8 mouse cellular contexts compared by ENCODE assay signal in the genomic region with DNA sequence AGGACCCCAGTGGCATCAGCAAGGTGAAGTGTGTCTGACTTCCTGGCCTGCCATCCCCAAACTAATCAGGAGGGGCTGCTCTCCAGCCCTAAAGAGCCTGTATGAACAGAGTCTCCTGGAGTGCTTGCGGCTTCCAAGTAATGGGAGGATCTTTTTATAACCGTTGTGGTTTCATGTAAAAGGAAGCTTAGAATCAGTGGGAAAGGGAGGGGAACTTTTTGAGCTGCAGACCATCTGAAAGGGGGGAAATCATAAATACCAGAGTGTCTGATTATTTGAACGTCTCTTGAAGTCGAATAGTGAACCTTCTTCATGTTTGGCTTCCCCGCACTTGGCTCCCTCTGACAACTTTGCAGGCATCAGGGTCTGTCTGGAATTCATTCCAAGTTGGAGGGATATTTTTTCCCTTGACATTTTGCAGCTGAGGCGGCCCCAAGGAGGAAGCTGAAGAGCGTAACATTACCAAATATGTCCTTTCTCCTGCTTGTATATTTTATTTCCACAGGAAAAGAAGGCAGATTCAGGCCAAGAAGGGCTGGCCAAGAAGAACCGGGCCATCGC.
A peak's percentile ranks its signal among the peaks of the same experiment; 100 is the strongest.
DNase-seq lines count a peak whose midpoint lies in the region; ATAC-seq lines count a peak whose summit lies in the region.

No protein-coding gene starts in this region.

- peaks cover 15% of the 10 kb centered on the region for H3K4me1 ChIP-seq in limb, embryonic 13.5 days

- peak overlapping the region; percentile 61; the same call in 1 of the 2 replicates for H3K27ac ChIP-seq in limb, embryonic 13.5 days

- no peak overlapping the region for H3K9ac ChIP-seq in limb, embryonic 13.5 days

- no peak overlapping the region for H3K4me3 ChIP-seq in limb, embryonic 13.5 days

- no peaks in the 10 kb centered on the region for H3K27me3 ChIP-seq in limb, embryonic 13.5 days

- 0 out of 2 replicates have a peak, but pooled peaks cover 3% of the 10 kb centered on the region for H3K9me3 ChIP-seq in limb, embryonic 13.5 days

- 54% methylated on average over 9 of the region's 9 CpGs for WGBS in limb, embryonic 13.5 days

- peak; percentile 62 for ATAC-seq in common myeloid progenitor, adult 5-6 weeks (replicated peaks; ENCODE audit: low read depth, poor library complexity, severe bottlenecking)
- ATAC-seq in limb, embryonic 13.5 days (ENCODE audit: low FRiP score, low read depth): peak; percentile 78
- ATAC-seq in monocyte, adult 5-6 weeks (replicated peaks; ENCODE audit: insufficient number of reproducible peaks, low FRiP score, low TSS enrichment, poor library complexity, severe bottlenecking): no peak

- intact Hi-C loops in heart, postnatal 14 days (cut with DNase I): loop anchor here (5.0 kb wide), 1 partner anchor 39 kb away; no protein-coding TSS in a partner anchor

- peak; percentile 14 to 52 for DNase-seq in adrenal gland, adult (ENCODE audit: inconsistent age in 2 of 2, low spot score in 1 of 2)
- DNase-seq in adrenal gland, postnatal 4 days (ENCODE audit: low spot score in 2 of 2): no peak
- DNase-seq in heart, postnatal 14 days: peak; percentile 34 to 48
- no peak for DNase-seq in thymus, adult 18-20 months
- no peak for DNase-seq in embryo, embryonic 10 days (ENCODE audit: low spot score)

- no peak overlapping the region for H3K4me2 ChIP-seq in limb, embryonic 13.5 days (replicated peaks)

- H3K36me3 ChIP-seq in limb, embryonic 13.5 days: no peaks in the 10 kb centered on the region

Comparison
In these comparisons a context has a peak if more than half of its experiments do, and no peak if none do; other contexts are left out.
1. DNase-seq: peak in adrenal gland, adult (2 of 2) and heart, postnatal 14 days (2 of 2); none in adrenal gland, postnatal 4 days (0 of 2), thymus, adult 18-20 months (0 of 2) and embryo, embryonic 10 days (single experiment).